Mouse (Mus musculus) cortical plate, adult 2 months (tissue): ENCODE results near the gene Zbtb16.

Source experiments
- CTCF ChIP-seq: fragments of 200-500 bp; IDR thresholded peaks from 2 replicates; pipeline ENCODE4 v1.5.1; 2011; ENCODE audit warnings: mild to moderate bottlenecking, control low read depth, low read length; ENCODE audit not compliant: insufficient read depth; ENCODE audit errors: extremely low read depth
- POLR2A ChIP-seq: fragments of 200-500 bp; IDR thresholded peaks from 2 replicates; pipeline ENCODE4 v1.6.1; 2011; ENCODE audit warnings: mild to moderate bottlenecking, low read length, control low read depth; ENCODE audit not compliant: insufficient read depth; ENCODE audit errors: extremely low read depth

- TF ChIP-seq CTCF (no peak), POLR2A (no peak)
These were observed 19.9 kb downstream of the Zbtb16 start for GRCm38 (mm10) chr9:48816157-48816556.
